In the genomic region with DNA sequence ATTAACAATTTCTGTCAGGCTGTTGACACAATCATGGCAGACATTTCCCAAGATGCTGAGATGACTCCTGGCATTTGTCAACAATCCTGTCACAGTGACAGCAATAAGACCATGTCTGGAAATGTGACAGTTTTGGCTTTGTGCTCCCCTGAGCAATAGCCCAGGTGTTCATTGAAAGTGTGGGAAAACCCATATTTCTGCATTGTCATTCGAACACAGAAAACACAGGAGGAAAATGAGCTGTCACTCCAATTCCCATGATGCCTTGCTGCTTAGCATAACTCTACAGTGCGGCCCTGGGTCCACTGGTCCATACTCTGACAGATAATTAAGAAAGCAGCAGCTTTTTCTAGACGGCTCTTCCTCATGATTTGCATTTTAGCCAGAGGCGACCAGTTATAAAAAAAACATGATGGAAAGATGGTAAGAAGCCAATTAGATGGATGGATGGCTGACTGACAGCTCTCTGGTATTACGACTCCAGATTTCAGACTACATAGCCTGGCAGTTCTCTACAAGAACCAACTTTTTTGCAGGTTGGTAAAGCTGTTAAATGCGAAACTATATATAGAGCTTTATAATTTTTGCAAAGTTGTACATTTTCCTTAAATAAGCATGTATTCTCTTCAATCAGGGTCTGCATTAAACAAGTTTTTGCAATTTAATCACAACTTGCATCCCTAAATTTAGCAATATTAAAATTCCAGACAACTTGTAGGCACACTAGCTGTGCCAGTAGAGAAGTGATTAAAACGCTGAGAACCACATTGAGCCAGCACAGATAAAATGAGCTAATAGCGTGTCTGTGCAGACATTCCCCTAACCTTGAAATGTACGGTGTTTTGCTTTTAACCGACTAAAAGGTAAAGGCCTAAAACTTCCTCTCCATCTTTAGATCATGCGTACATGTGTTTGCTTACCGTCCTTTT, we compare ENCODE assay signal across 28 mouse cellular contexts. TPM values are rescaled to one million over a fixed set of nuclear protein-coding genes. Genes with fewer than 3 reads are reported as not detected.
DNase-seq lines count a peak whose midpoint lies in the region; ATAC-seq lines count a peak whose summit lies in the region.
"Had no signal": no experiment of that assay in that cellular context is flagged by ENCODE, and none has a peak within 500 bp of the region (broad histone marks: within the 10 kb centered on the region; RNA-seq: fewer than 3 reads in every experiment).

No protein-coding gene starts in this region.

- no peak overlapping the region for H3K4me2 ChIP-seq in forebrain, embryonic 13.5 days
- no peak overlapping the region for H3K4me2 ChIP-seq in forebrain, embryonic 12.5 days
- H3K4me2 ChIP-seq in hindbrain, embryonic 13.5 days, result no peak overlapping the region
- no peak overlapping the region for H3K4me2 ChIP-seq in hindbrain, embryonic 16.5 days (ENCODE audit: low read length)
- no peak overlapping the region for H3K4me2 ChIP-seq in midbrain, embryonic 12.5 days (replicated peaks)
- H3K4me2 ChIP-seq: embryonic facial prominence, embryonic 15.5 days had no signal

- no peak overlapping the region for H3K4me3 ChIP-seq in forebrain, embryonic 13.5 days
- H3K4me3 ChIP-seq in forebrain, embryonic 12.5 days (replicated peaks), result no peak overlapping the region
- H3K4me3 ChIP-seq in hindbrain, embryonic 13.5 days, result no peak overlapping the region
- H3K4me3 ChIP-seq in hindbrain, embryonic 16.5 days (ENCODE audit: low read length), result no peak overlapping the region
- no peak overlapping the region for H3K4me3 ChIP-seq in midbrain, embryonic 12.5 days
- H3K4me3 ChIP-seq: embryonic facial prominence, embryonic 15.5 days; myocyte had no signal

- DNase-seq in retina, embryonic 14.5 days (ENCODE audit: low spot score), result peak; percentile 5
- no peak for DNase-seq in neural tube, embryonic 10.5 days (ENCODE audit: extremely low spot score, low spot score)
- no peak for DNase-seq in yolk sac, embryonic 10.5 days (ENCODE audit: low spot score)
- DNase-seq: adrenal gland, postnatal 10 days; cerebellum, adult 9-10 months; gastrocnemius, postnatal 36 days; kidney, adult 2 months; layer of hippocampus, adult 9-11 months; lung, postnatal 4 days; thymus, adult 2 months had no signal

- H3K36me3 ChIP-seq in forebrain, embryonic 13.5 days (ENCODE audit: poor library complexity, severe bottlenecking), result no peaks in the 10 kb centered on the region
- no peaks in the 10 kb centered on the region for H3K36me3 ChIP-seq in forebrain, embryonic 12.5 days (replicated peaks)
- no peaks in the 10 kb centered on the region for H3K36me3 ChIP-seq in hindbrain, embryonic 13.5 days
- H3K36me3 ChIP-seq in hindbrain, embryonic 16.5 days (ENCODE audit: control insufficient read depth, insufficient read depth, low read length), result no peaks in the 10 kb centered on the region
- H3K36me3 ChIP-seq in midbrain, embryonic 12.5 days, result no peaks in the 10 kb centered on the region
- H3K36me3 ChIP-seq: embryonic facial prominence, embryonic 15.5 days had no signal

- H3K27ac ChIP-seq in forebrain, embryonic 13.5 days, result no peak overlapping the region
- no peak overlapping the region for H3K27ac ChIP-seq in forebrain, embryonic 12.5 days
- no peak overlapping the region for H3K27ac ChIP-seq in hindbrain, embryonic 13.5 days
- H3K27ac ChIP-seq in hindbrain, embryonic 16.5 days (ENCODE audit: low read depth, low read length), result no peak overlapping the region
- no peak overlapping the region for H3K27ac ChIP-seq in midbrain, embryonic 12.5 days (replicated peaks)
- H3K27ac ChIP-seq: embryonic facial prominence, embryonic 15.5 days; kidney, postnatal 0 days; stomach, postnatal 0 days had no signal

- ATAC-seq in forebrain, embryonic 13.5 days, result peak; percentile 86
- ATAC-seq in forebrain, embryonic 12.5 days (ENCODE audit: low FRiP score), result no peak
- peak; percentile 71 for ATAC-seq in hindbrain, embryonic 13.5 days (ENCODE audit: low FRiP score)
- ATAC-seq in hindbrain, embryonic 16.5 days, result no peak
- ATAC-seq in midbrain, embryonic 12.5 days (ENCODE audit: low FRiP score, low read depth), result peak; percentile 85; the same call in 1 of the 2 replicates
- ATAC-seq: activated CD4-positive, CD25-positive, alpha-beta regulatory T cell, adult 4 months had no signal

- 80% methylated on average over 12 of the region's 12 CpGs for WGBS in forebrain, embryonic 13.5 days
- WGBS in forebrain, embryonic 12.5 days, result 82% methylated on average over 12 of the region's 12 CpGs
- 78% methylated on average over 12 of the region's 12 CpGs for WGBS in hindbrain, embryonic 13.5 days
- WGBS in hindbrain, embryonic 16.5 days, result 70% methylated on average over 12 of the region's 12 CpGs
- 81% methylated on average over 12 of the region's 12 CpGs for WGBS in midbrain, embryonic 12.5 days

- H3K9ac ChIP-seq in forebrain, embryonic 13.5 days, result no peak overlapping the region
- no peak overlapping the region for H3K9ac ChIP-seq in forebrain, embryonic 12.5 days
- H3K9ac ChIP-seq in hindbrain, embryonic 13.5 days, result no peak overlapping the region
- H3K9ac ChIP-seq in hindbrain, embryonic 16.5 days (ENCODE audit: low read depth, low read length), result no peak overlapping the region
- H3K9ac ChIP-seq in midbrain, embryonic 12.5 days (replicated peaks), result no peak overlapping the region
- H3K9ac ChIP-seq: embryonic facial prominence, embryonic 15.5 days had no signal

- H3K9me3 ChIP-seq in forebrain, embryonic 13.5 days (replicated peaks), result no peaks in the 10 kb centered on the region
- no peaks in the 10 kb centered on the region for H3K9me3 ChIP-seq in forebrain, embryonic 12.5 days
- H3K9me3 ChIP-seq in hindbrain, embryonic 13.5 days, result no peaks in the 10 kb centered on the region
- no peaks in the 10 kb centered on the region for H3K9me3 ChIP-seq in hindbrain, embryonic 16.5 days (ENCODE audit: control insufficient read depth, low read length)
- no peaks in the 10 kb centered on the region for H3K9me3 ChIP-seq in midbrain, embryonic 12.5 days
- H3K9me3 ChIP-seq: embryonic facial prominence, embryonic 15.5 days had no signal

- H3K27me3 ChIP-seq in forebrain, embryonic 13.5 days, result no peaks in the 10 kb centered on the region
- no peaks in the 10 kb centered on the region for H3K27me3 ChIP-seq in forebrain, embryonic 12.5 days
- no peaks in the 10 kb centered on the region for H3K27me3 ChIP-seq in hindbrain, embryonic 13.5 days
- H3K27me3 ChIP-seq in hindbrain, embryonic 16.5 days (replicated peaks; ENCODE audit: control insufficient read depth, insufficient read depth, low read length), result no peaks in the 10 kb centered on the region
- H3K27me3 ChIP-seq in midbrain, embryonic 12.5 days, result no peaks in the 10 kb centered on the region
- H3K27me3 ChIP-seq: embryonic facial prominence, embryonic 15.5 days had no signal

- H3K4me1 ChIP-seq in forebrain, embryonic 13.5 days, result no peaks in the 10 kb centered on the region
- no peaks in the 10 kb centered on the region for H3K4me1 ChIP-seq in forebrain, embryonic 12.5 days
- peaks cover 4% of the 10 kb centered on the region; the same call in 1 of the 2 replicates for H3K4me1 ChIP-seq in hindbrain, embryonic 13.5 days (replicated peaks)
- no peaks in the 10 kb centered on the region for H3K4me1 ChIP-seq in hindbrain, embryonic 16.5 days (ENCODE audit: control insufficient read depth, insufficient read depth, low read depth, low read length)
- H3K4me1 ChIP-seq in midbrain, embryonic 12.5 days, result no peaks in the 10 kb centered on the region
- H3K4me1 ChIP-seq: embryonic facial prominence, embryonic 15.5 days had no signal

RNA-seq across cellular contexts. Expression of gene Defb41, which starts 42.9 kb away (rescaled TPM):
- not detected in 2 replicates for polyA plus RNA-seq in forebrain, embryonic 13.5 days (2015; fragmentation: Nextera tagmentation; extraction: Ambion mirVana)
- polyA plus RNA-seq in forebrain, embryonic 12.5 days (2016; fragmentation: Nextera tagmentation; extraction: Ambion mirVana), result not detected in 2 replicates
- not detected in 2 replicates for polyA plus RNA-seq in hindbrain, embryonic 13.5 days (2015; fragmentation: Nextera tagmentation; extraction: Ambion mirVana)
- not detected in 2 replicates for polyA plus RNA-seq in hindbrain, embryonic 16.5 days (2015; fragmentation: Nextera tagmentation; extraction: Ambion mirVana)
- not detected in 2 replicates for polyA plus RNA-seq in midbrain, embryonic 12.5 days (2016; fragmentation: Nextera tagmentation; extraction: Ambion mirVana)
- polyA plus RNA-seq: activated CD4-positive, CD25-positive, alpha-beta regulatory T cell, adult 4 months; embryonic facial prominence, embryonic 15.5 days; heart, embryonic 14.5 days; kidney, adult 2 months; kidney, postnatal 0 days; large intestine, adult 2 months; limb, embryonic 11.5 days; liver, adult 2 months; liver, embryonic 16.5 days; lung, embryonic 16.5 days; neural tube, embryonic 14.5 days; stomach, postnatal 0 days; thymus, adult 2 months; urinary bladder, adult 2 months had no signal

Comparison
In these comparisons a context has a peak if more than half of its experiments do, and no peak if none do; other contexts are left out.
1. ATAC-seq: peak in forebrain, embryonic 13.5 days (single experiment), hindbrain, embryonic 13.5 days (single experiment) and midbrain, embryonic 12.5 days (single experiment); none in forebrain, embryonic 12.5 days (single experiment) and hindbrain, embryonic 16.5 days (single experiment).